Mouse (Mus musculus): ENCODE data around the gene Ptgdr. TPM values are rescaled to one million over a fixed set of nuclear protein-coding genes. Genes with fewer than 3 reads are reported as not detected.

Ptgdr gene
- polyA plus RNA-seq, 2 experiments, result not detected

DNA sequence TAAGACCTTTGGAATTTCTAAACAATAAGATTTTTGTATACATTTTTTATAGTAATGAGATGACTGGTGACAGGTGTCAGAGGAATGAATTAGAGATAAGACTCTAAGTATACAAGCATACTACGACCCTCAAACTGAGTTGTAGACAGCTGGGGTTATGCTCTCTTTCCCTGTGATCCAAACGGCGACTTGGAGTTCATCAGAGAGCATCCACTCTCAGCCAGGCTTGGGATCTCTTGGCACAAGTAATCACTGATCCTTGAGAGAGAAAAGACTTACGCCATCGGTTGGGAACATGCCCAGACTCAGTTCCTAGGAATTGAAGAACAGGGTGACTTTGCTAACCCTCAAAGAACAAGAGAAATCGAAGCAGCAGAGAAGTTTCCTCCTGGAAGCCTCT, 10.5 kb upstream of the Ptgdr start:
- Histone ChIP-seq H3K4me1 (replicated peaks; ENCODE audit: control insufficient read depth in 2 of 2, insufficient read depth in 2 of 2, low read length in 1 of 2) (no peaks in the 10 kb centered on the region), H3K4me3 (ENCODE audit: insufficient read depth in 1 of 2, low read depth in 2 of 2, low read length in 2 of 2) (no peak overlapping the region), H3K4me2 (ENCODE audit: low read depth) (no peak overlapping the region), H3K27me3 (ENCODE audit: control insufficient read depth, insufficient read depth, low read length) (no peaks in the 10 kb centered on the region), H3K9me3 (ENCODE audit: control insufficient read depth, low read length) (no peaks in the 10 kb centered on the region), H3K27ac (no peak overlapping the region), H3K36me3 (replicated peaks; ENCODE audit: control insufficient read depth, insufficient read depth, low read depth) (no peaks in the 10 kb centered on the region), H3K9ac (replicated peaks) (no peak overlapping the region)
- 56% methylated on average over 6 of the region's 6 CpGs for WGBS (ENCODE audit: insufficient replicate concordance)
- DNase-seq (ENCODE audit: low read depth in 3 of 3, low spot score in 3 of 3) (no peak), ATAC-seq (ENCODE audit: insufficient read depth) (no peak)
- no peak for TF ChIP-seq CTCF (IDR thresholded peaks at IDR 0.05; ENCODE audit: low read depth)
- TF ChIP-seq EP300 (IDR thresholded peaks at IDR 0.05; ENCODE audit: low read depth), result no peak

DNA sequence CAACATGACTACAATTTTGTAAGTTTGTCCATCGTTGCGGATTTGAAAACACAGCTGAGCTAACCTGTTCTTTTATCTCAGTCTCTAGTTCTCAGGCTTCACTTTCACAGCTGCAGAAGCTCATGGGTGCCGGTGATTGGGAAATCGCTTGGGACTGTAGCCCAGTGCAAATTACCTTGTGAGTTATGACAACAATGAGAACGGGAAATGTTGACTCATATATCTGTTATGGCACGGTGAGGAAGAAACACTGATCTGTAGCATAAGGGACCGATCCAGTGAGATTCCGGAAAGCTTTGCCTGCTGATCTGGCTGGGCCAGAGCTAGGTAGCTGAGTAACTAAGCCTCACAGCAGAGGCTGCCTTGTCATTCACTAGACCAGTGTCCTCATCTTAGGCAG, 6.5 kb upstream of the Ptgdr start:
- Histone ChIP-seq H3K27ac (no peak overlapping the region), H3K4me1 (replicated peaks; ENCODE audit: control insufficient read depth in 2 of 2, insufficient read depth in 2 of 2, low read length in 1 of 2) (no peaks in the 10 kb centered on the region), H3K36me3 (replicated peaks; ENCODE audit: control insufficient read depth, insufficient read depth, low read depth) (no peaks in the 10 kb centered on the region), H3K4me3 (ENCODE audit: insufficient read depth in 1 of 2, low read depth in 2 of 2, low read length in 2 of 2) (no peak overlapping the region), H3K9ac (replicated peaks) (no peak overlapping the region), H3K9me3 (ENCODE audit: control insufficient read depth, low read length) (no peaks in the 10 kb centered on the region), H3K4me2 (ENCODE audit: low read depth) (no peak overlapping the region), H3K27me3 (ENCODE audit: control insufficient read depth, insufficient read depth, low read length) (no peaks in the 10 kb centered on the region)
- DNase-seq (ENCODE audit: low read depth in 3 of 3, low spot score in 3 of 3), result no peak
- 66% methylated on average over 8 of the region's 8 CpGs for WGBS (ENCODE audit: insufficient replicate concordance)
- TF ChIP-seq CTCF (IDR thresholded peaks at IDR 0.05; ENCODE audit: low read depth) (no peak), EP300 (IDR thresholded peaks at IDR 0.05; ENCODE audit: low read depth) (no peak)
- no peak for ATAC-seq (ENCODE audit: insufficient read depth)

DNA sequence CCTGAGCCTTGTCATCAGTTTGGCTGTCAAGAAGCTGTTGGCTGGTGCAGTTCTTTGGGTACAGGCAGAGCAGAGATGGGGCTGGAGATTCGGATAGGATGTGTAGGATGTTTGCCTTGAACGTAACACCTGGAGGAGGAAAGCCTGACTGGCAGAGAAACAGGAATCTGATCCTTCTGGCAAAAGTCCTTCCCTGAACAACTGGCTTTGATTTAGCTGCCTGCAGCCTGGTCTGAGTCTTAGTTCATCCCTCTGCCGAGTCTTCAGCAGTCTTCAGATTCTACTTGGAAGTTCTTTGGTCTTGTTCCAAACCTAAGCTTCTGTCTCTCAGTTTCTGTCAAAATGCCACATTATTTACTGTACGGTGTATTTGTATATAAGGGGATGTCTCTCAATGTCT, 3.9 kb upstream of the Ptgdr start:
- Histone ChIP-seq H3K36me3 (replicated peaks; ENCODE audit: control insufficient read depth, insufficient read depth, low read depth) (no peaks in the 10 kb centered on the region), H3K27ac (no peak overlapping the region), H3K4me3 (ENCODE audit: insufficient read depth in 1 of 2, low read depth in 2 of 2, low read length in 2 of 2) (no peak overlapping the region), H3K9me3 (ENCODE audit: control insufficient read depth, low read length) (no peaks in the 10 kb centered on the region), H3K4me2 (ENCODE audit: low read depth) (no peak overlapping the region), H3K4me1 (replicated peaks; ENCODE audit: control insufficient read depth in 2 of 2, insufficient read depth in 2 of 2, low read length in 1 of 2) (no peaks in the 10 kb centered on the region), H3K9ac (replicated peaks) (no peak overlapping the region), H3K27me3 (ENCODE audit: control insufficient read depth, insufficient read depth, low read length) (no peaks in the 10 kb centered on the region; the same call in 1 of the 2 replicates)
- TF ChIP-seq CTCF (IDR thresholded peaks at IDR 0.05; ENCODE audit: low read depth) (no peak), EP300 (IDR thresholded peaks at IDR 0.05; ENCODE audit: low read depth) (no peak)
- no peak for ATAC-seq (ENCODE audit: insufficient read depth)
- WGBS (ENCODE audit: insufficient replicate concordance), result 41% methylated on average over 4 of the region's 4 CpGs
- DNase-seq (ENCODE audit: low read depth in 3 of 3, low spot score in 3 of 3), result no peak

- H3K9ac ChIP-seq (replicated peaks), result no peak overlapping the region
- H3K9me3 ChIP-seq (ENCODE audit: control insufficient read depth, low read length), result no peaks in the 10 kb centered on the region
- DNase-seq (ENCODE audit: low read depth in 3 of 3, low spot score in 3 of 3) (no peak), ATAC-seq (ENCODE audit: insufficient read depth) (no peak)
- H3K27ac ChIP-seq, result no peak overlapping the region
- no peak overlapping the region for H3K4me2 ChIP-seq (ENCODE audit: low read depth)
- no peak for TF ChIP-seq EP300 (IDR thresholded peaks at IDR 0.05; ENCODE audit: low read depth)
- no peak for TF ChIP-seq CTCF (IDR thresholded peaks at IDR 0.05; ENCODE audit: low read depth)
- no peak overlapping the region for H3K4me3 ChIP-seq (ENCODE audit: insufficient read depth in 1 of 2, low read depth in 2 of 2, low read length in 2 of 2)
- H3K27me3 ChIP-seq (ENCODE audit: control insufficient read depth, insufficient read depth, low read length), result no peaks in the 10 kb centered on the region; the same call in 1 of the 2 replicates
- 5% methylated on average over 3 of the region's 3 CpGs for WGBS (ENCODE audit: insufficient replicate concordance)
- H3K36me3 ChIP-seq (replicated peaks; ENCODE audit: control insufficient read depth, insufficient read depth, low read depth), result no peaks in the 10 kb centered on the region
- H3K4me1 ChIP-seq (replicated peaks; ENCODE audit: control insufficient read depth in 2 of 2, insufficient read depth in 2 of 2, low read length in 1 of 2), result no peaks in the 10 kb centered on the region
Measured at GRCm38 (mm10) chr14:44861161-44861560, 2.0 kb upstream of the Ptgdr start.

- WGBS (ENCODE audit: insufficient replicate concordance), result 9% methylated on average over 12 of the region's 12 CpGs
- Histone ChIP-seq H3K4me2 (ENCODE audit: low read depth) (no peak overlapping the region), H3K9me3 (ENCODE audit: control insufficient read depth, low read length) (no peaks in the 10 kb centered on the region), H3K27me3 (ENCODE audit: control insufficient read depth, insufficient read depth, low read length) (no peaks in the 10 kb centered on the region; the same call in 1 of the 2 replicates), H3K27ac (no peak overlapping the region), H3K4me1 (replicated peaks; ENCODE audit: control insufficient read depth in 2 of 2, insufficient read depth in 2 of 2, low read length in 1 of 2) (no peaks in the 10 kb centered on the region), H3K36me3 (replicated peaks; ENCODE audit: control insufficient read depth, insufficient read depth, low read depth) (no peaks in the 10 kb centered on the region), H3K9ac (replicated peaks) (no peak overlapping the region), H3K4me3 (ENCODE audit: insufficient read depth in 1 of 2, low read depth in 2 of 2, low read length in 2 of 2) (no peak overlapping the region)
- ATAC-seq (ENCODE audit: insufficient read depth), result no peak
- no peak for DNase-seq (ENCODE audit: low read depth in 3 of 3, low spot score in 3 of 3)
- no peak for TF ChIP-seq CTCF (IDR thresholded peaks at IDR 0.05; ENCODE audit: low read depth)
- no peak for TF ChIP-seq EP300 (IDR thresholded peaks at IDR 0.05; ENCODE audit: low read depth)
Measured at GRCm38 (mm10) chr14:44858372-44858771, 803 bp downstream of the Ptgdr start.

Measured in liver, embryonic 14.5 days (tissue).